Mouse (Mus musculus) CD4-positive, CD25-positive, alpha-beta regulatory T cell, adult 2 months (primary cell): ENCODE measurements around the gene Actc1.

Experiments
- DNase-seq: peaks from one replicate; pipeline ENCODE4 v3.0.0-alpha.2; 2012; ENCODE audit warnings: low read depth, low spot score

Actc1 gene

GRCm38 (mm10) chr2:114052696-114053598 is at the start of gene Actc1:
Gene Actc1 (minus strand): TSS chr2:114053548.
- DNase-seq: no peak

DNA sequence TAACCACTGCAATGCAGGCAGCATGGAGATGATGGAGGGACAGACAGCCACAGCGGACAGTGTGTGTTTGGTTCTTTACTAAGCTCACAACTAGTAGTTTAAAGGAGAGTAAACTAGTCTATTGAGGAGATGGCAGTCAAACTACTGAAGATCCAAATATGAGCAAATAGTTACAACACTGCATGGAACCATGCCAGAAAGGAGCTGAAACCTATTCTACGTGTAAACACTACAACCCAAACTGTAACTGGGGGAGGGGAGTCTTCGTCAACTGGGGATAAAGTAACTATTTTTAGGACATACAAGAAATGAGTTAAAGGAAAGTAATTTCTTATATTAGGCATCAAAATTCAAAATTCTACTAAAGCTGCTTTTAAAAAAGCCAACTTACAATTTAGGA is 49.1 kb upstream of the Actc1 start:
- DNase-seq: no peak

GRCm38 (mm10) chr2:114100834-114101233 is 47.5 kb upstream of the Actc1 start:
- no peak for DNase-seq

DNA sequence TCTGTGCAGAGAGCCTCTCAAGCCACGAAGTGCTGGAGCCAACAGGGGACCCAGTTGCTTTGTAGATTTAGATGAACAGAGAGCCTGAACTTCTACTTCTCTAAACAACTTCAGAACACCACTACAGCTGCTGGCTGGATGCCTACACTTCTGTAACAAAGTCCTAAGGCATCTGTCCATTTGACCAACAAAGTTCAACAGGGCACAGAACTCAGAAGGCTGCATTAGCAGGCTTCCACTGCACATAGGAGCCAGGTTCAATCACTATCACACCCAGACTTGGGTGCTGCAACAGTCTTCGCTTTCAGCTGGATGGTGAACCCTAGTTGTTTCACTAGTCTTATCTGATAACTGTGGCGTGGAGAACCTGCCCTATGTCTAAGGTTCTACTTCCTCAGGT is 46.5 kb upstream of the Actc1 start:
- no peak for DNase-seq

DNA sequence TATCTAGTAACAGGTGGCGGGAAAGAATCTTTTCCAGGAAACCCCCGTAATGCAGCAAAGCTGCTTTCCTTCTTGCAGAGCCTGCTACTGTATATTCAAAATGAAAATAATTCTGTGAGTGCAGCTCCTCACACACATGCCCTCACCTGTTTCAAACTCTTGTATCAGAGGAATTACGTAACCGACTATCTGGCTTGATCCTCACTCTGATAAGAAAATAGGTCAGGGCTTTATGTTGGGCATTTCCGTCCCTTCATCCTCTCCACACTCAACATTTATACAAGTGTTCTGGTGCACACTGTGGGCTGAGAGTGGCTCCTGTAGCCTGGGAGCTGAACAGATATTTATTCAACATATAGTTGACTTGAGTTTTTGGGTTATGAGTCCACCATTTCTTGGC is 45.8 kb upstream of the Actc1 start:
- peak; percentile 3 for DNase-seq

GRCm38 (mm10) chr2:114097627-114098026 is 44.3 kb upstream of the Actc1 start:
- no peak for DNase-seq

DNA sequence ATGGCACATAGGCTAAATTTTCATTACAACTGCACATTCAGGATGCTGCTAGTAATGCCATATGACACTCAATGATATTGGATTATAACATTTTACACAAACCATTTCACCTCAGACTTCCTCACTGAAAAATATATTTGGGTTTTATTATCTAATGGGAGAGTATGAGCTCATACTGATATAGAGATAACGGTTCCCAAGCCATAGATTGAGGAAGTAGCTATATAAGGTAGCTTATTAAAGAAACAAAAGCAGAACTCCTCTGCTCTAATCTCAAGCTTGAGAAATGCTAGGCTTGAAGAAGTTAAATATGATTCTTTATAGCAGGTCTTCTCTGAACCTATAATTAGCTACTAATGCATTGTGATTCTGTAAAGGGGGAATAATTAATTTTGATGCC is 43.2 kb upstream of the Actc1 start:
- DNase-seq: no peak

DNA sequence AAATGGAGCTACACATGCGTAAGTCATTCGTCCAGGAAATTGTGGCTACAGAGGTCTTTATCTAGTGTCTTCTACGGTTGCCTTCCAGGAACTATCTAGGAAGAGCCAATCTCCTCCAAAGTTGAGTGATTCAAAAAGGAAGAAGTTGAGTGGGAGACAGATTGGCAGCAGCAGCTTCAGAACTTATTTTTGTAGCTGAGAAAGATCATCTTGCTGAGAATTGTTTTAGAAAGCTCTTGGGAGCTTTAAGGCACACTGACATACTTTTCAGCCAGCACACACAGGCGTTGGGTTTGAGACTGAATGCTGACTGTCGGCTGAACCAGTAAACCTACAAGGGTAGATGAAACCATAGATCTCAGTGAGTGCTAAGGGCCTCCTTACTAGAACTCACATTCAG is 42.0 kb upstream of the Actc1 start:
- no peak for DNase-seq

DNA sequence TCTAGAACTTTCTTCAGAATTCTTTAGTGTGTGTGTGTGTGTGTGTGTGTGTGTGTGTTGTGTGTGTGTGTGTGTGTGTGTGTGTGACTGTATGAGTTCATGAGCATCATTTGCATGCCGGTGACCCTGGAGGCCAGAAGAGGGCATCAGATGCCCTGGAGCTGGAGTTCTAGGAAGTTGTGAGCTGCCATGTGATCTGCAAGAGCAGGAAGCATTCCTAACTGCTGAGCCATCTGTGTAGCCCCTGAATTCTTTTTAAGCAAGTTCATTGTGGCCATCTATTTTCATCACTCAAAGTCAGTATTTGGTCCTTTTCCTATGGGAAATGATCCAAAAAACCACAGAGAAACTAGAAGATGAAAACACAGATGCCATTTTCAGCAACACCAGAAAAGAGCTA is 41.3 kb upstream of the Actc1 start:
- no peak for DNase-seq

DNA sequence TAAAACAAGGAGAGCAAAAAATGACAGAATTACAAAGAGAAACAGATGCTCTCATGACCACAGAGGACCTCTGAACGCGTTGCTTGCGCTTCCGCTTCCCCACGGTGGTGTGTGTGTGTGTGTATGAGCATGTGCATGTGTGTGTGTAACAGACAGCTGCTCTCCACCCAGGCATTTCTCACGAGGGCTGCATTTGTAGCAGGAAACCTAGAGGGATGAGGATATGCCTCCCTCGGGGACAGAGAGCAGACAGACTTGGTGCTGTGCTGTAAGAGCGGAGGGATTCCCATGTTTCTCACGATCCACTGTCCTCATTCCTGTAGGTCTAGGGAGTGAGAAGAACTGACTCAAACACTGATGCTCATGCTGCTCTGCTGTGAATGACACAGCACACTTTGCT is 40.2 kb upstream of the Actc1 start:
- DNase-seq: no peak

GRCm38 (mm10) chr2:114089862-114090261 is 36.5 kb upstream of the Actc1 start:
- DNase-seq: no peak

DNA sequence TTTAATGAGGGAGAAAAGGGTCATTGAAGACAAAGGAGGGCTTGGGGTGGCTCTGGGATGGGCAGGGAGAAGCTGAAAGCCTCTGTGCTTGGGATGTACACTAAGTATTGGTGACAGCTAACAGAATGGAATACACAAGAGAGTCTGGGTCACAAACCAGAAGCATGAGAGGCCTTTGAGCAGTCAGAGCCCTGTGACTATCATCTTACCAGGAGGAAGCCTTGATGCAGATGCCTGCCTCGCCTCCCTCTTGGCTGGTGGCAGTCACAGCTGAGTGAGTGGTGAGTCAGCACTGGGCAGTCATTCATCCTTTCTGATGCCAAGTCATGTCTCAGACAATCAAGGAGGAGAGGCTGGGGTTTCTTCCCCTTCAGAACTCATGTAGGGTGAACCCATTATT is 33.9 kb upstream of the Actc1 start:
- DNase-seq: no peak

DNA sequence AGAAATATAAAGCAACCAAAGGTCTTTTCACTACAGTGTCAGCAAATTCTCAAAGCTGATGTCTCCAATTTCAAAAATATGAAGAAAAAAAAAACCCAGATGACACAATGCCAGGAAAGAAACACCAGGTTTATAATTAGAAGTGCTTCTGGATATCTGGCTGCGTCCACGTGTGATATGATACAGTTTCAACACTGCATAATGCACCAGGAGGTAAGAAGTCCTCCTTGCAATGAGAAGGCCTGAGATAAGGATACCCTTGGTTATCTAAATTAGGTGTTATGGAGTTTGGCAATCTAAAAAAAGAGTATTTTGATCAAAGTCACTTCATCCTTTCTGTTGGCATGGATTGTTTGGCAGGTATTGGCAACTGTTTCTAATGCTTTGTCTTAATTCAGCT is 18.5 kb upstream of the Actc1 start:
- no peak for DNase-seq

DNA sequence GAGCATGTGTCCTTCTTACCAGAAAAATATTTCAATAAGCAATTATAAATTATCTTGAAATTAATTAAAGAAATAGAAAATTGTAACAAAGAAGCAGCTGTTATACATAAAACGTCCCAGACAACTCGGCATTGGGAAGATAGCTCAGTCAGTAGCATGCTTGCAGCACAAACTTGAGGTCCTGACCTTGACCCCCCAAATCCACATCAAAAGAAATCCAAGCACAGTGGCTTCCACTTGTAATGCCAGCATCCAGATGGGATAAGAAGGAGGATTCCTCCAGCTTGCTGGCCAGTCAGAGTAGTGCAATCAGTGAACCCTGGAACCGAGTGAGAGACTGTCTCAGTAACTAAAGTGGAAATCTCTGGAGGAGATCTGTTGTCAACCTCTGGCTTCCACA is 12.9 kb upstream of the Actc1 start:
- no peak for DNase-seq

- DNase-seq: peak; percentile 10
These were observed 10.7 kb upstream of the Actc1 start for GRCm38 (mm10) chr2:114064004-114064403.

GRCm38 (mm10) chr2:114060071-114060591 is 6.8 kb upstream of the Actc1 start:
- no peak for DNase-seq

DNA sequence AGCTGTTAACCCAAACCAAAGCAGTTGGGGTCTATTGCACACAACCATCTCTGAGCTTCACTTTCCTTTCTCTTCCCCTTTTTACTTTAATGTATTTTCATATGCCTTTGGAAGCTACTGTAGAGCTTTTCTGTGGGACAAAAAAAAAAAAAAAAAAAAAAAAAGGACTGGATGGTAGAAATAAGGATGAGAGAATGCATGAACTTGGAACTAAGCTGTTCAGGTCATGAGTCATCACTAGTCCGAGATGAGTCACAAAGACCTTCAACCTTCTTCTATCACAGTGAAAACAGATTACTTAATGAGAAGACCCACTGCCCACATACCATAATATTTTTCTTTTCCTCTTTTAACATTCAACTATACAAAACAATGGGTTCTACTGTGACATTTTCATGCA is 6.3 kb upstream of the Actc1 start:
- DNase-seq: no peak

DNA sequence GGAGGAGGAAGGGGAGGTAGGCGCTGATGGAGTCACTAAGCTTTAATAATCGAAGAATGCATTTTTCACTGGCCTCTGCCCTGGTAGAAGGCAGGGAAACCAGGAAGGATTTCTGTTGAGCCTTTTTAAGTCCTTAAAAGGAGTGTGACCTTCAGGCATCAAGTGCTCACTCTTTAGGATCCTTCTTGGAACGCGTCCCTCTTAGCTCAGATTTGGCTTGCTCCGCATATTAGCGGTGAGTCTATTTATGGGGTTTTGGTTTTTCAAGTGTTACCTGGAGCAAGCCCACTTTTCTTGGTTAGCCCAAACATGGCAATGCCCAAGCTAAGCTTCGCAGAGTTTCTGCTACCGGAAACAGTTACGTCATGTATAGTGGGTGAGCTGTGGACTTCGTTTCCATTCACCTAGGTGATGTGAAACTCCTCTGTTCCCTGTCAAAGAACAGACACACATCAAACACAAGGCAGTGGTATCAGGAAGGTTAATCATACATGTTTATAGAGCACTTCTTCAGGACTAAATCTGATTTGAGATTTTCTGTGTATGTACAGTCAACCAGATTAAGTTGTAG is 5.0 kb upstream of the Actc1 start:
- peak; percentile 10 for DNase-seq

DNA sequence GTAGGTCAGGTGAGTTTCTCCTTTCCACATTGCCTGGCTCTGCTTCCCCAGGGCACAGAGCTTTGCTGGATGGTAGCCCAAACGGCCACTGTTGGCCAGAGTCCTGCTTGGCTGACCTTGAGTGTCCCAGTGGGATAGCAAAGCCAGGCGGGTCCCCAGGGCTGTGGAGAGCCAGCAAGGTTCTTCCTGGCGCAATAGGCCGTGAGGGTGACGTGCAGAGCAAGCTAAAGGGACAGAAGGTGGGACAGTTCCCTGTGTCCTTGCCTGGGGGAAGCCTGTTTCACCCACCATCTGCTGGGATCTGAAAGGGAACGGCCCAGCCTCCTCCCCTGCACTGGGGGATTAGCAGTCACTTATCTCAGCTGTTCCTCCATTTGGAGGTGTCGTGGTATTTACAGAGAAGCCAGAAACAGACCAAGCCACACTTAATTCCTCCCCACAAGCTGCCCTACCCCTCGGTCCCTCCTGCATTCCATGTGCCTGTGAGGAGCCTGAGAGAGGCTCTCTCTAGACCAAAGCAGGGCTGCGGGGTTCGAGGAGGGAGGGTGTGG is 4.0 kb upstream of the Actc1 start:
- no peak for DNase-seq

- no peak for DNase-seq
These were observed 781 bp upstream of the Actc1 start for GRCm38 (mm10) chr2:114054129-114054528.

GRCm38 (mm10) chr2:114051871-114052241 is 1.5 kb downstream of the Actc1 start:
- DNase-seq: no peak

- DNase-seq: no peak
These were observed 2.1 kb downstream of the Actc1 start for GRCm38 (mm10) chr2:114051111-114051870.
